Mouse (Mus musculus) cerebellum, adult (tissue): ENCODE measurements around the gene Slc38a4.
A peak's percentile ranks its signal among the peaks of the same experiment; 100 is the strongest.

Source experiments
- ATAC-seq: cut with Nextera tagmentation; 2 replicates; pipeline ENCODE4 v1.9.2; 2017; ENCODE audit warnings: mild to moderate bottlenecking, moderate library complexity, mixed read lengths; ENCODE audit not compliant: insufficient number of reproducible peaks, low FRiP score, low TSS enrichment

Slc38a4 gene

GRCm38 (mm10) chr15:96972706-96973274, 83.0 kb downstream of the Slc38a4 start:
- no peak for ATAC-seq

- no peak for ATAC-seq
Observed at GRCm38 (mm10) chr15:96971906-96972305, 83.8 kb downstream of the Slc38a4 start.

- ATAC-seq, result no peak
Observed at GRCm38 (mm10) chr15:96969792-96970191, 86.0 kb downstream of the Slc38a4 start.

GRCm38 (mm10) chr15:96968741-96969140, 87.0 kb downstream of the Slc38a4 start:
- ATAC-seq, result no peak

- no peak for ATAC-seq
Observed at GRCm38 (mm10) chr15:96966326-96966725, 89.4 kb downstream of the Slc38a4 start.

GRCm38 (mm10) chr15:96963735-96964134, 92.0 kb downstream of the Slc38a4 start:
- ATAC-seq, result no peak

GRCm38 (mm10) chr15:96963318-96963717, 92.4 kb downstream of the Slc38a4 start:
- no peak for ATAC-seq

- no peak for ATAC-seq
Observed at GRCm38 (mm10) chr15:96960343-96960742, 95.4 kb downstream of the Slc38a4 start.

GRCm38 (mm10) chr15:96959247-96959646, 96.5 kb downstream of the Slc38a4 start:
- no peak for ATAC-seq

GRCm38 (mm10) chr15:96956699-96957098, 99.1 kb downstream of the Slc38a4 start:
- ATAC-seq, result no peak

GRCm38 (mm10) chr15:96954389-96954788, 101.4 kb downstream of the Slc38a4 start:
- ATAC-seq, result no peak

GRCm38 (mm10) chr15:96953938-96954238, 101.9 kb downstream of the Slc38a4 start:
- no peak for ATAC-seq

- ATAC-seq, result peak; percentile 82
Observed at GRCm38 (mm10) chr15:96953112-96953937, 102.4 kb downstream of the Slc38a4 start.

- no peak for ATAC-seq
Observed at GRCm38 (mm10) chr15:96952488-96952887, 103.3 kb downstream of the Slc38a4 start.

- ATAC-seq, result no peak
Observed at GRCm38 (mm10) chr15:96951783-96952182, 104.0 kb downstream of the Slc38a4 start.

- ATAC-seq, result peak; percentile 45
Observed at GRCm38 (mm10) chr15:96948471-96948870, 107.3 kb downstream of the Slc38a4 start.
